10 mouse cellular contexts compared by ENCODE assay signal in genomic region chr3:102735031-102735558, GRCm38 (mm10). TPM values are rescaled to one million over a fixed set of nuclear protein-coding genes. Genes with fewer than 3 reads are reported as not detected.
DNase-seq lines count a peak whose midpoint lies in the region; ATAC-seq and TF ChIP-seq lines count a peak whose summit lies in the region.
"Had no signal": no experiment of that assay in that cellular context is flagged by ENCODE, and none has a peak within 500 bp of the region (broad histone marks: within the 10 kb centered on the region; RNA-seq: fewer than 3 reads in every experiment).

No protein-coding gene starts in this region.

- H3K4me3 ChIP-seq in erythroblast, embryonic 14.5 days (replicated peaks): peak overlapping the region; percentile 40
- H3K4me3 ChIP-seq in heart, embryonic 12.5 days: peak overlapping the region; percentile 87
- H3K4me3 ChIP-seq in limb, embryonic 14.5 days (replicated peaks; ENCODE audit: low read length): peak overlapping the region; percentile 68
- peak overlapping the region; percentile 72 for H3K4me3 ChIP-seq in midbrain, embryonic 13.5 days (replicated peaks)
- peak overlapping the region; percentile 73 for H3K4me3 ChIP-seq in thymus, adult 2 months (ENCODE audit: control insufficient read depth, insufficient read depth, low read length)

- peaks cover 57% of the 10 kb centered on the region for H3K27me3 ChIP-seq in erythroblast, embryonic 14.5 days (ENCODE audit: control insufficient read depth)
- no peaks in the 10 kb centered on the region for H3K27me3 ChIP-seq in heart, embryonic 12.5 days (replicated peaks)
- no peaks in the 10 kb centered on the region for H3K27me3 ChIP-seq in limb, embryonic 14.5 days (ENCODE audit: control insufficient read depth, insufficient read depth, low read length)
- peaks cover 6% of the 10 kb centered on the region; the same call in 1 of the 2 replicates for H3K27me3 ChIP-seq in midbrain, embryonic 13.5 days
- no peaks in the 10 kb centered on the region for H3K27me3 ChIP-seq in thymus, adult 2 months (ENCODE audit: control insufficient read depth, insufficient read depth, low read length)

- no peaks in the 10 kb centered on the region for H3K9me3 ChIP-seq in erythroblast, embryonic 14.5 days (ENCODE audit: control insufficient read depth, low read length)
- no peaks in the 10 kb centered on the region for H3K9me3 ChIP-seq in heart, embryonic 12.5 days (replicated peaks)
- no peaks in the 10 kb centered on the region for H3K9me3 ChIP-seq in limb, embryonic 14.5 days (ENCODE audit: control insufficient read depth, low read length)
- no peaks in the 10 kb centered on the region for H3K9me3 ChIP-seq in midbrain, embryonic 13.5 days

- no peaks in the 10 kb centered on the region for H3K36me3 ChIP-seq in erythroblast, embryonic 14.5 days (ENCODE audit: control insufficient read depth)
- no peaks in the 10 kb centered on the region for H3K36me3 ChIP-seq in heart, embryonic 12.5 days
- H3K36me3 ChIP-seq in limb, embryonic 14.5 days (ENCODE audit: control insufficient read depth, insufficient read depth, low read length): no peaks in the 10 kb centered on the region
- no peaks in the 10 kb centered on the region for H3K36me3 ChIP-seq in midbrain, embryonic 13.5 days
- H3K36me3 ChIP-seq in thymus, adult 2 months (ENCODE audit: control insufficient read depth, insufficient read depth, low read length): no peaks in the 10 kb centered on the region

- H3K9ac ChIP-seq in heart, embryonic 12.5 days: peak overlapping the region; percentile 93
- H3K9ac ChIP-seq in limb, embryonic 14.5 days (ENCODE audit: low read depth, low read length, severe bottlenecking): peak overlapping the region; percentile 65
- H3K9ac ChIP-seq in midbrain, embryonic 13.5 days (replicated peaks): peak overlapping the region; percentile 82

- no peak; the same call in 1 of the 2 replicates for TF ChIP-seq CTCF in thymus, adult 2 months (IDR thresholded peaks at IDR 0.05; ENCODE audit: borderline replicate concordance, control insufficient read depth, extremely low read depth, insufficient read depth, low read length, poor library complexity)

- peak; percentile 58 for DNase-seq in CD4-positive helper T cell, adult 2 months (ENCODE audit: low read depth, low spot score)
- DNase-seq in cerebellum, postnatal 14 days: peak; percentile 53 to 58
- DNase-seq in limb, embryonic 14.5 days (ENCODE audit: low spot score): no peak
- peak; percentile 65 for DNase-seq in thymus, adult 2 months

- no peak for TF ChIP-seq POLR2A in limb, embryonic 14.5 days (IDR thresholded peaks at IDR 0.05; ENCODE audit: borderline replicate concordance, extremely low read depth, insufficient read depth, insufficient read length)
- TF ChIP-seq POLR2A in thymus, adult 2 months (IDR thresholded peaks at IDR 0.05; ENCODE audit: control insufficient read depth, extremely low read depth, insufficient read depth, low read length, poor library complexity): no peak

- under 1% methylated on average over 33 of the region's 33 CpGs for whole genome bisulfite sequencing in heart, embryonic 12.5 days
- WGBS in limb, embryonic 14.5 days: under 1% methylated on average over 27 of the region's 33 CpGs
- under 1% methylated on average over 33 of the region's 33 CpGs for WGBS in midbrain, embryonic 13.5 days
- under 1% methylated on average over 33 of the region's 33 CpGs for WGBS in thymus, adult 2 months

- peaks cover 9% of the 10 kb centered on the region for H3K4me1 ChIP-seq in erythroblast, embryonic 14.5 days (ENCODE audit: control insufficient read depth)
- peaks cover 49% of the 10 kb centered on the region for H3K4me1 ChIP-seq in heart, embryonic 12.5 days (replicated peaks)
- H3K4me1 ChIP-seq in limb, embryonic 14.5 days (ENCODE audit: control insufficient read depth, insufficient read depth, low read length): 0 out of 2 replicates have a peak, but pooled peaks cover 2% of the 10 kb centered on the region
- peaks cover 20% of the 10 kb centered on the region for H3K4me1 ChIP-seq in midbrain, embryonic 13.5 days (replicated peaks)
- peaks cover 47% of the 10 kb centered on the region for H3K4me1 ChIP-seq in thymus, adult 2 months (replicated peaks; ENCODE audit: control insufficient read depth, insufficient read depth, low read length)

- peak overlapping the region; percentile 96 for H3K27ac ChIP-seq in heart, embryonic 12.5 days (ENCODE audit: poor library complexity, severe bottlenecking)
- no peak overlapping the region for H3K27ac ChIP-seq in limb, embryonic 14.5 days (replicated peaks; ENCODE audit: low read depth, low read length)
- peak overlapping the region; percentile 49; the same call in 1 of the 2 replicates for H3K27ac ChIP-seq in midbrain, embryonic 13.5 days
- no peak overlapping the region for H3K27ac ChIP-seq in thymus, adult 2 months (ENCODE audit: control insufficient read depth, insufficient read depth, low read length)

- ATAC-seq in erythroblast, adult 5-6 weeks (replicated peaks; ENCODE audit: low FRiP score, poor library complexity, severe bottlenecking): no peak
- peak; percentile 53 for ATAC-seq in heart, embryonic 12.5 days (ENCODE audit: insufficient number of reproducible peaks, low FRiP score)
- peak; percentile 60 for ATAC-seq in limb, embryonic 14.5 days (ENCODE audit: low FRiP score, low read depth)
- ATAC-seq in midbrain, embryonic 13.5 days: peak; percentile 81

- peak overlapping the region; percentile 95 for H3K4me2 ChIP-seq in heart, embryonic 12.5 days
- peak overlapping the region; percentile 88 for H3K4me2 ChIP-seq in limb, embryonic 14.5 days (replicated peaks; ENCODE audit: low read depth, low read length, severe bottlenecking)
- H3K4me2 ChIP-seq in midbrain, embryonic 13.5 days (replicated peaks): peak overlapping the region; percentile 80

RNA-seq across cellular contexts. Expression of gene Tspan2, which starts 0.8 kb away (rescaled TPM):
- not detected in 2 replicates for polyA plus RNA-seq in erythroblast, embryonic 14.5 days (2012)
- 11.5 and 13.8 TPM in 2 replicates for total RNA-seq in erythroblast, adult 5-6 weeks (2015; ENCODE audit: low replicate concordance)
- 2.4 and 8.7 TPM in 2 replicates for total RNA-seq in erythroblast, adult 5-6 weeks (2017; ENCODE audit: low replicate concordance)
- polyA plus RNA-seq in heart, embryonic 12.5 days (2016; fragmentation: Nextera tagmentation; extraction: Ambion mirVana): 36.0 and 37.0 TPM in 2 replicates
- 6.1 and 6.7 TPM in 2 replicates for polyA plus RNA-seq in limb, embryonic 14.5 days (2012; rRNA removed)
- 7.8 and 8.4 TPM in 2 replicates for polyA plus RNA-seq in limb, embryonic 14.5 days (2014; fragmentation: Nextera tagmentation; extraction: Ambion mirVana)
- 6.3 and 7.0 TPM in 2 replicates for polyA plus RNA-seq in midbrain, embryonic 13.5 days (2015; fragmentation: Nextera tagmentation; extraction: Ambion mirVana)
- polyA plus RNA-seq in thymus, adult 2 months (2012; rRNA removed): 6.1 and 7.5 TPM in 2 replicates
- total RNA-seq: MEL had no signal

RNA-seq across cellular contexts. Expression of gene Tshb, which starts 47.4 kb away (rescaled TPM):
- polyA plus RNA-seq in erythroblast, embryonic 14.5 days (2012): not detected in 2 replicates
- not detected in 2 replicates for total RNA-seq in erythroblast, adult 5-6 weeks (2015; ENCODE audit: low replicate concordance)
- not detected in 2 replicates for total RNA-seq in erythroblast, adult 5-6 weeks (2017; ENCODE audit: low replicate concordance)
- 0.04 and 0.10 TPM in 2 replicates for polyA plus RNA-seq in heart, embryonic 12.5 days (2016; fragmentation: Nextera tagmentation; extraction: Ambion mirVana)
- polyA plus RNA-seq in limb, embryonic 14.5 days (2012; rRNA removed): not detected in 2 replicates
- 0.15 TPM in 1 of 2 replicates, not detected in the other for polyA plus RNA-seq in limb, embryonic 14.5 days (2014; fragmentation: Nextera tagmentation; extraction: Ambion mirVana)
- polyA plus RNA-seq in midbrain, embryonic 13.5 days (2015; fragmentation: Nextera tagmentation; extraction: Ambion mirVana): 0.12 and 0.16 TPM in 2 replicates
- polyA plus RNA-seq in thymus, adult 2 months (2012; rRNA removed): not detected in 2 replicates
- total RNA-seq: layer of hippocampus, postnatal 14 days; MEL had no signal

Comparison
In these comparisons a context has a peak if more than half of its experiments do, and no peak if none do; other contexts are left out.
1. H3K27ac ChIP-seq: peak in heart, embryonic 12.5 days (single experiment) and midbrain, embryonic 13.5 days (single experiment); none in limb, embryonic 14.5 days (single experiment) and thymus, adult 2 months (single experiment).
2. Peak in every context shown above with its lines, with median percentiles within 50 percentile points of each other: H3K4me3 ChIP-seq, H3K4me2 ChIP-seq and H3K9ac ChIP-seq.